In genomic region chr5:32458408-32459143, GRCm38 (mm10) we compare ENCODE assay signal across 7 mouse cellular contexts. TPM values are rescaled to one million over a fixed set of nuclear protein-coding genes. Genes with fewer than 3 reads are reported as not detected.
DNase-seq lines count a peak whose midpoint lies in the region; ATAC-seq and TF ChIP-seq lines count a peak whose summit lies in the region.

Gene Ppp1cb, plus strand, starts transcription at chr5:32458843.

- H3K4me3 ChIP-seq in embryonic facial prominence, embryonic 10.5 days = peak within 1 kb of the TSS; percentile 97
- peak within 1 kb of the TSS; percentile 80 for H3K4me3 ChIP-seq in intestine, postnatal 0 days (ENCODE audit: low read depth, low read length)
- peak within 1 kb of the TSS; percentile 96 for H3K4me3 ChIP-seq in midbrain, embryonic 12.5 days
- H3K4me3 ChIP-seq in small intestine, adult 2 months (ENCODE audit: low read depth, low read length) = peak within 1 kb of the TSS; percentile 100

- 0 out of 2 replicates have a peak, but pooled peaks cover 2% of the 10 kb centered on the region for H3K36me3 ChIP-seq in embryonic facial prominence, embryonic 10.5 days (replicated peaks)
- H3K36me3 ChIP-seq in intestine, postnatal 0 days (ENCODE audit: control insufficient read depth, insufficient read depth) = no peaks in the 10 kb centered on the region
- H3K36me3 ChIP-seq in midbrain, embryonic 12.5 days = no peaks in the 10 kb centered on the region
- peaks cover 2% of the 10 kb centered on the region; the same call in 1 of the 2 replicates for H3K36me3 ChIP-seq in small intestine, adult 2 months (ENCODE audit: control insufficient read depth, insufficient read depth, low read length)

- peak; percentile 98 for DNase-seq in adrenal gland, postnatal 10 days
- DNase-seq in embryonic facial prominence, embryonic 10.5 days (ENCODE audit: low spot score) = peak; percentile 100
- peak; percentile 93 for DNase-seq in gonadal fat pad, adult 2 months (ENCODE audit: low read depth)
- peak; percentile 99 for DNase-seq in left cerebral cortex, postnatal 4 days

- peak; percentile 15; the same call in 1 of the 2 replicates for TF ChIP-seq CTCF in intestine, postnatal 0 days (IDR thresholded peaks at IDR 0.05; ENCODE audit: low read depth)
- TF ChIP-seq CTCF in small intestine, adult 2 months (IDR thresholded peaks at IDR 0.05; ENCODE audit: extremely low read depth, insufficient read length, insufficient replicate concordance, low read depth, low read length) = no peak

- under 1% methylated on average over 54 of the region's 54 CpGs for WGBS in embryonic facial prominence, embryonic 10.5 days
- 1% methylated on average over 47 of the region's 54 CpGs for WGBS in intestine, postnatal 0 days
- WGBS in midbrain, embryonic 12.5 days = 3% methylated on average over 42 of the region's 54 CpGs
- 1% methylated on average over 54 of the region's 54 CpGs for WGBS in small intestine, adult 2 months

- peaks cover 13% of the 10 kb centered on the region for H3K4me1 ChIP-seq in embryonic facial prominence, embryonic 10.5 days
- H3K4me1 ChIP-seq in intestine, postnatal 0 days (replicated peaks; ENCODE audit: control insufficient read depth, insufficient read depth, low read length) = no peaks in the 10 kb centered on the region
- H3K4me1 ChIP-seq in midbrain, embryonic 12.5 days = peaks cover 12% of the 10 kb centered on the region
- H3K4me1 ChIP-seq in small intestine, adult 2 months (ENCODE audit: control insufficient read depth, insufficient read depth, insufficient read length, low read length) = peaks cover 8% of the 10 kb centered on the region; the same call in 1 of the 2 replicates

- H3K27ac ChIP-seq in embryonic facial prominence, embryonic 10.5 days (replicated peaks) = peak within 1 kb of the TSS; percentile 100
- H3K27ac ChIP-seq in intestine, postnatal 0 days (ENCODE audit: low read depth, low read length) = peak within 1 kb of the TSS; percentile 99
- peak within 1 kb of the TSS; percentile 99 for H3K27ac ChIP-seq in midbrain, embryonic 12.5 days (replicated peaks)
- peak within 1 kb of the TSS; percentile 86 for H3K27ac ChIP-seq in small intestine, adult 2 months (ENCODE audit: insufficient read depth, low read depth, low read length)

- H3K4me2 ChIP-seq in intestine, postnatal 0 days (replicated peaks; ENCODE audit: low read depth) = peak within 1 kb of the TSS; percentile 58
- H3K4me2 ChIP-seq in midbrain, embryonic 12.5 days (replicated peaks) = peak within 1 kb of the TSS; percentile 59

- H3K9ac ChIP-seq in intestine, postnatal 0 days (ENCODE audit: low read depth, low read length) = peak within 1 kb of the TSS; percentile 99
- peak within 1 kb of the TSS; percentile 99 for H3K9ac ChIP-seq in midbrain, embryonic 12.5 days (replicated peaks)

- TF ChIP-seq POLR2A in small intestine, adult 2 months (IDR thresholded peaks at IDR 0.05; ENCODE audit: low read depth, low read length) = peak; percentile 92

- intact Hi-C loops in left cerebral cortex, postnatal 4 days (cut with DNase I) = no loop called here

- H3K27me3 ChIP-seq in embryonic facial prominence, embryonic 10.5 days (replicated peaks; ENCODE audit: low read depth, poor library complexity, severe bottlenecking) = no peaks in the 10 kb centered on the region
- no peaks in the 10 kb centered on the region for H3K27me3 ChIP-seq in intestine, postnatal 0 days (replicated peaks; ENCODE audit: control insufficient read depth, insufficient read depth, low read length)
- H3K27me3 ChIP-seq in midbrain, embryonic 12.5 days = no peaks in the 10 kb centered on the region
- H3K27me3 ChIP-seq in small intestine, adult 2 months (ENCODE audit: control insufficient read depth, insufficient read depth, low read length) = no peaks in the 10 kb centered on the region

- ATAC-seq in intestine, postnatal 0 days = peak; percentile 98
- ATAC-seq in midbrain, embryonic 12.5 days (ENCODE audit: low FRiP score, low read depth) = peak; percentile 99

- H3K9me3 ChIP-seq in embryonic facial prominence, embryonic 10.5 days = no peaks in the 10 kb centered on the region
- H3K9me3 ChIP-seq in intestine, postnatal 0 days (ENCODE audit: control insufficient read depth) = no peaks in the 10 kb centered on the region
- H3K9me3 ChIP-seq in midbrain, embryonic 12.5 days = no peaks in the 10 kb centered on the region

RNA-seq across cellular contexts. Expression of gene Ppp1cb, which starts in this region (rescaled TPM):
- total RNA-seq in adrenal gland, postnatal 10 days (2021) = 100 to 1,000 TPM; 287 to 317 TPM
- polyA plus RNA-seq in embryonic facial prominence, embryonic 10.5 days (2016; fragmentation: Nextera tagmentation; extraction: Ambion mirVana) = 217 and 227 TPM in 2 replicates
- polyA plus RNA-seq in gonadal fat pad, adult 2 months (2012; rRNA removed) = 33.8 and 46.0 TPM in 2 replicates
- 192 and 194 TPM in 2 replicates for polyA plus RNA-seq in intestine, postnatal 0 days (2015; fragmentation: Nextera tagmentation; extraction: Ambion mirVana)
- 100 to 1,000 TPM; 362 to 387 TPM for total RNA-seq in left cerebral cortex, postnatal 4 days (2021)
- 209 and 222 TPM in 2 replicates for polyA plus RNA-seq in midbrain, embryonic 12.5 days (2016; fragmentation: Nextera tagmentation; extraction: Ambion mirVana)
- polyA plus RNA-seq in small intestine, adult 2 months (2012; rRNA removed) = 2.2 and 4.5 TPM in 2 replicates

Comparison
In these comparisons a context has a peak if more than half of its experiments do, and no peak if none do; other contexts are left out.
1. Peak in every context shown above with its lines: DNase-seq, ATAC-seq, H3K4me3 ChIP-seq and H3K27ac ChIP-seq.